Mouse (Mus musculus) liver, embryonic 16.5 days (tissue): ENCODE data around the gene Elovl6. TPM values are rescaled to one million over a fixed set of nuclear protein-coding genes. Genes with fewer than 3 reads are reported as not detected.

Experiments
- ATAC-seq: fragments of 200-750 bp; cut with Nextera tagmentation; 2 replicates; pipeline ENCODE4 v1.8.0; 2017; ENCODE audit warnings: low read depth, mild to moderate bottlenecking, moderate number of reproducible peaks, moderate library complexity
- H3K27ac ChIP-seq: fragments of 300-500 bp; sonication (generic); 2 replicates; pipeline ENCODE4 v1.5.1; 2014; ENCODE audit warnings: mild to moderate bottlenecking, low read length
- H3K27me3 ChIP-seq: fragments of 300-500 bp; sonication (generic); 2 replicates; pipeline ENCODE4 v1.6.1; 2014; ENCODE audit warnings: low read depth, low read length, mixed read lengths; ENCODE audit not compliant: control insufficient read depth, insufficient read depth
- H3K36me3 ChIP-seq: fragments of 300-500 bp; sonication (generic); 2 replicates; pipeline ENCODE4 v1.6.1; 2014; ENCODE audit warnings: mild to moderate bottlenecking; ENCODE audit not compliant: control insufficient read depth, insufficient read depth
- H3K4me1 ChIP-seq: fragments of 300-500 bp; sonication (generic); 2 replicates; pipeline ENCODE4 v1.6.1; 2014; ENCODE audit warnings: low read depth, low read length, mixed read lengths; ENCODE audit not compliant: control insufficient read depth
- H3K4me2 ChIP-seq: fragments of 300-500 bp; sonication (generic); 2 replicates; pipeline ENCODE4 v1.6.1; 2014; ENCODE audit warnings: low read depth, low read length, mixed read lengths
- H3K4me3 ChIP-seq: fragments of 300-500 bp; sonication (generic); 2 replicates; pipeline ENCODE4 v1.5.1; 2014; ENCODE audit warnings: low read depth, mild to moderate bottlenecking, low read length
- H3K9ac ChIP-seq: fragments of 300-500 bp; sonication (generic); 2 replicates; pipeline ENCODE4 v1.6.1; 2014; ENCODE audit warnings: low read depth, low read length
- H3K9me3 ChIP-seq: fragments of 300-500 bp; sonication (generic); replicated peaks from 2 replicates; pipeline ENCODE4 v1.6.1; 2016; ENCODE audit warnings: low read length; ENCODE audit not compliant: control insufficient read depth
- WGBS: fragments of 180-500 bp; shearing (Covaris S2); extraction: QIAGEN DNeasy Blood & Tissue Kit; methylation state at CpG from one replicate; pipeline ENCODE4 v1.1.7; 2014; ENCODE audit not compliant: insufficient replicate concordance; 5-methylcytosine and 5-hydroxymethylcytosine counted together
- polyA plus RNA-seq: library from polyadenylated mRNA; unstranded; fragments of >200 nt; fragmentation: Nextera tagmentation; extraction: Ambion mirVana; gene quantifications from 2 replicates; pipeline ENCODE4 v1.2.1, GENCODE M21; 2015

The Elovl6 gene
- polyA plus RNA-seq, 1 experiment from 2014 or later: 15.0 TPM

- Histone ChIP-seq H3K9ac (no peak overlapping the region), H3K36me3 (no peaks in the 10 kb centered on the region; the same call in 1 of the 2 replicates), H3K4me1 (no peaks in the 10 kb centered on the region), H3K27ac (no peak overlapping the region), H3K27me3 (no peaks in the 10 kb centered on the region), H3K4me3 (no peak overlapping the region), H3K9me3 (no peaks in the 10 kb centered on the region), H3K4me2 (no peak overlapping the region)
- ATAC-seq: no peak
- WGBS: 73% methylated on average over 11 of the region's 11 CpGs
Observed at GRCm38 (mm10) chr3:129578741-129579475, 46.8 kb downstream of the Elovl6 start.

- H3K27ac ChIP-seq: no peak overlapping the region
- ATAC-seq: no peak
- no peak overlapping the region for H3K9ac ChIP-seq
- H3K4me3 ChIP-seq: no peak overlapping the region
- no peaks in the 10 kb centered on the region; the same call in 1 of the 2 replicates for H3K36me3 ChIP-seq
- H3K27me3 ChIP-seq: no peaks in the 10 kb centered on the region
- H3K4me1 ChIP-seq: no peaks in the 10 kb centered on the region
- no peaks in the 10 kb centered on the region for H3K9me3 ChIP-seq
- WGBS: 79% methylated on average over 3 of the region's 3 CpGs
- H3K4me2 ChIP-seq: no peak overlapping the region
Observed at GRCm38 (mm10) chr3:129581024-129581423, 48.9 kb downstream of the Elovl6 start.

- WGBS: 65% methylated on average over 4 of the region's 4 CpGs
- peak; percentile 55 for ATAC-seq
- Histone ChIP-seq H3K36me3 (no peaks in the 10 kb centered on the region), H3K4me2 (no peak overlapping the region), H3K9ac (no peak overlapping the region), H3K27ac (peak overlapping the region; percentile 24; the same call in 1 of the 2 replicates), H3K4me1 (no peaks in the 10 kb centered on the region), H3K27me3 (no peaks in the 10 kb centered on the region), H3K4me3 (no peak overlapping the region), H3K9me3 (no peaks in the 10 kb centered on the region)
Observed at GRCm38 (mm10) chr3:129582449-129582848, 50.3 kb downstream of the Elovl6 start.

GRCm38 (mm10) chr3:129583290-129583689 lies 51.1 kb downstream of the Elovl6 start:
- no peak overlapping the region for H3K4me2 ChIP-seq
- no peaks in the 10 kb centered on the region for H3K36me3 ChIP-seq
- 56% methylated on average over 5 of the region's 5 CpGs for WGBS
- no peaks in the 10 kb centered on the region for H3K27me3 ChIP-seq
- no peak overlapping the region for H3K27ac ChIP-seq
- no peak overlapping the region for H3K9ac ChIP-seq
- H3K9me3 ChIP-seq: no peaks in the 10 kb centered on the region
- H3K4me1 ChIP-seq: no peaks in the 10 kb centered on the region; the same call in 1 of the 2 replicates
- H3K4me3 ChIP-seq: no peak overlapping the region
- ATAC-seq: no peak

GRCm38 (mm10) chr3:129587916-129588315 lies 55.8 kb downstream of the Elovl6 start:
- WGBS: 78% methylated on average over 8 of the region's 8 CpGs

GRCm38 (mm10) chr3:129588753-129589152 lies 56.6 kb downstream of the Elovl6 start:
- Histone ChIP-seq H3K4me3 (no peak overlapping the region), H3K27ac (no peak overlapping the region), H3K4me2 (no peak overlapping the region), H3K36me3 (no peaks in the 10 kb centered on the region), H3K9ac (no peak overlapping the region), H3K27me3 (no peaks in the 10 kb centered on the region), H3K9me3 (no peaks in the 10 kb centered on the region), H3K4me1 (peaks cover 3% of the 10 kb centered on the region; the same call in 1 of the 2 replicates)
- ATAC-seq: no peak
- 63% methylated on average over 3 of the region's 3 CpGs for WGBS

More at GRCm38 (mm10) chr3:129587916-129588315, 55.8 kb downstream of the Elovl6 start:
- H3K27ac ChIP-seq: no peak overlapping the region
- no peaks in the 10 kb centered on the region for H3K27me3 ChIP-seq
- no peaks in the 10 kb centered on the region for H3K36me3 ChIP-seq
- H3K4me3 ChIP-seq: no peak overlapping the region
- no peak for ATAC-seq
- H3K9me3 ChIP-seq: no peaks in the 10 kb centered on the region
- H3K4me1 ChIP-seq: peaks cover 3% of the 10 kb centered on the region; the same call in 1 of the 2 replicates
- no peak overlapping the region for H3K4me2 ChIP-seq
- no peak overlapping the region for H3K9ac ChIP-seq

GRCm38 (mm10) chr3:129589705-129590104 lies 57.5 kb downstream of the Elovl6 start:
- peaks cover 3% of the 10 kb centered on the region; the same call in 1 of the 2 replicates for H3K4me1 ChIP-seq
- H3K27ac ChIP-seq: no peak overlapping the region
- 76% methylated on average over 10 of the region's 10 CpGs for WGBS
- no peak overlapping the region for H3K4me3 ChIP-seq
- H3K27me3 ChIP-seq: no peaks in the 10 kb centered on the region
- H3K9me3 ChIP-seq: no peaks in the 10 kb centered on the region
- no peaks in the 10 kb centered on the region for H3K36me3 ChIP-seq
- ATAC-seq: no peak
- H3K4me2 ChIP-seq: no peak overlapping the region
- no peak overlapping the region for H3K9ac ChIP-seq

- WGBS: 73% methylated on average over 17 of the region's 17 CpGs
- no peaks in the 10 kb centered on the region for H3K9me3 ChIP-seq
- H3K36me3 ChIP-seq: no peaks in the 10 kb centered on the region
- no peak overlapping the region for H3K9ac ChIP-seq
- H3K27ac ChIP-seq: no peak overlapping the region
- no peaks in the 10 kb centered on the region for H3K27me3 ChIP-seq
- no peak overlapping the region for H3K4me2 ChIP-seq
- peaks cover 3% of the 10 kb centered on the region; the same call in 1 of the 2 replicates for H3K4me1 ChIP-seq
- ATAC-seq: no peak
- H3K4me3 ChIP-seq: no peak overlapping the region
Observed at GRCm38 (mm10) chr3:129590548-129591226, 58.5 kb downstream of the Elovl6 start.

GRCm38 (mm10) chr3:129591251-129591650 lies 59.1 kb downstream of the Elovl6 start:
- 70% methylated on average over 9 of the region's 9 CpGs for WGBS
- ATAC-seq: peak; percentile 65; the same call in 1 of the 2 replicates
- no peaks in the 10 kb centered on the region for H3K9me3 ChIP-seq
- no peak overlapping the region for H3K4me2 ChIP-seq
- H3K27ac ChIP-seq: no peak overlapping the region
- no peak overlapping the region for H3K4me3 ChIP-seq
- H3K36me3 ChIP-seq: no peaks in the 10 kb centered on the region
- H3K9ac ChIP-seq: no peak overlapping the region
- H3K4me1 ChIP-seq: peaks cover 3% of the 10 kb centered on the region; the same call in 1 of the 2 replicates
- H3K27me3 ChIP-seq: no peaks in the 10 kb centered on the region
